Mouse (Mus musculus) gastrocnemius, postnatal 36 days (tissue): ENCODE measurements around the gene Synpo2l. TPM values are rescaled to one million over a fixed set of nuclear protein-coding genes. Genes with fewer than 3 reads are reported as not detected.

Experiments
- DNase-seq, 2 experiments: peaks; one replicate each; pipeline ENCODE4 v3.0.0; 2022
- intact Hi-C: fragments of 180-260 bp; cut with DNase I; formaldehyde crosslinking; loops from one replicate; pipeline ENCODE4 v1.15.1; 2025
- total RNA-seq, 2 experiments: library from RNA; stranded (reverse); gene quantifications; 2 replicates each; pipeline ENCODE4 v1.2.3; 2021

Synpo2l gene
- total RNA-seq, 2 experiments from 2014 or later: 158 to 184 TPM

DNA sequence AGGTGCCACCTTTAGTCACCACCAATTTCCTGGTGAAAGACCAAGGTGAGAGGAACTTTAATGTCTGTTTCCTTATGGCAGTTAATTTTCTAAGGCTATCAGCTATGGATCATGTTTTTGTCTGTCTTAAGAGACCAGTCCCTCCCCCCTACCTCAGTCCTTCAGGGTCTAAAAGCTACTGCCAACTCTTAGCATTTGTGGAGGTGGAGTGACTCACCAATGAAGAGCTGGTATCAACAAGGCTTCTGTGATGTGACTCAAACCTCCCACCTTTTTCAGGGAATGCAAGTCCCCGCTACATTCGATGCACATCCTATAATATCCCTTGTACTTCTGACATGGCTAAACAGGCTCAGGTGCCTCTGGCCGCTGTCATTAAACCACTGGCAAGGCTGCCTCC lies 18.4 kb upstream of the Synpo2l start:
- intact Hi-C loops: no loop called here

GRCm38 (mm10) chr14:20682498-20682897 lies 14.3 kb upstream of the Synpo2l start:
- intact Hi-C loops: no loop called here
- no peak for DNase-seq

More for the DNA sequence above, 18.4 kb upstream of the Synpo2l start:
- DNase-seq: no peak

DNA sequence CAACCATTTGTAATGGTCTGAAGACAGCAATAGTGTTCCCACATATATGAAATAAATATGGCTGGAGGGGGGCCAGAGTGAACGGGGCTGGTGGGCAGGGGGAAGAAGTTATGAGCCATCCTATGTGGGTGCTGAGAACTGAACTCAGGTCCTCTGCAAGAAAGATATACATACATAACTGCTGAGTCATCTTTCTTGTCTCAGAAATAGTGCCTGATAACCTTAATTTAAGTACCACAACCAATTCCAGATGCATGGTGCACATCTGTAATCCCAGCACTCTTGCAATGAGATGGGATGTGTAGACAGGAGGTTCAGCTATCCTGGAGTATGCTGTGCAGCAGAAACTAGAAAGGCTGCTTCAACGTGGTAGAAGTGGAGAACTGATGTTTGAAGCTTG lies 13.6 kb upstream of the Synpo2l start:
- intact Hi-C loops: no loop called here
- no peak for DNase-seq

GRCm38 (mm10) chr14:20677906-20678305 lies 9.8 kb upstream of the Synpo2l start:
- no peak for DNase-seq

GRCm38 (mm10) chr14:20674064-20674833 lies 6.1 kb upstream of the Synpo2l start, which contains the start of gene Sec24c:
Gene Sec24c (plus strand): TSS chr14:20674308.
- intact Hi-C loops: no loop called here
- peak; percentile 94 to 99 for DNase-seq

More at GRCm38 (mm10) chr14:20677906-20678305, 9.8 kb upstream of the Synpo2l start:
- intact Hi-C loops: no loop called here

DNA sequence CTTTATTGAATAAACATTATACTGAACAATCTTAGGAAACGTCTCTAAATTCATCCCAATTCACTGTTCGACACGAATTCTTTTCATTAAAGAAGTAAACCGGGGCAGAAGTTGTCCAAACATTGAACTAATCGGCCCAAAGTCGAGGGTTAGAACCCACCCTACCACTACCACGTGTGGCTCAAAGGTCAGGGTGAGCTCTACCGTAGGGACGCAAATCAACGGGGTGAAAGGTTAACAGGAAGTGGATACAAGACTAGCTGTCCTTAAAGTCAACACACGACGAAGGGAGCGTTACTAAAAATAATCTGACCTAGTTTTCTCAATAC lies 5.5 kb upstream of the Synpo2l start:
- intact Hi-C loops: no loop called here

GRCm38 (mm10) chr14:20672990-20673389 lies 4.8 kb upstream of the Synpo2l start:
- intact Hi-C loops: no loop called here

More for the DNA sequence above, 5.5 kb upstream of the Synpo2l start:
- no peak for DNase-seq

GRCm38 (mm10) chr14:20667469-20667868 lies 685 bp downstream of the Synpo2l start:
- no peak for DNase-seq
- intact Hi-C loops: no loop called here

More at GRCm38 (mm10) chr14:20672990-20673389, 4.8 kb upstream of the Synpo2l start:
- no peak for DNase-seq

- peak in 1 of 2 experiments; percentile 35 for DNase-seq
- intact Hi-C loops: loop anchor here (5.0 kb wide), 1 partner anchor 1158 kb away; no protein-coding TSS in a partner anchor
These were observed 3.7 kb downstream of the Synpo2l start for GRCm38 (mm10) chr14:20664436-20664835.

DNA sequence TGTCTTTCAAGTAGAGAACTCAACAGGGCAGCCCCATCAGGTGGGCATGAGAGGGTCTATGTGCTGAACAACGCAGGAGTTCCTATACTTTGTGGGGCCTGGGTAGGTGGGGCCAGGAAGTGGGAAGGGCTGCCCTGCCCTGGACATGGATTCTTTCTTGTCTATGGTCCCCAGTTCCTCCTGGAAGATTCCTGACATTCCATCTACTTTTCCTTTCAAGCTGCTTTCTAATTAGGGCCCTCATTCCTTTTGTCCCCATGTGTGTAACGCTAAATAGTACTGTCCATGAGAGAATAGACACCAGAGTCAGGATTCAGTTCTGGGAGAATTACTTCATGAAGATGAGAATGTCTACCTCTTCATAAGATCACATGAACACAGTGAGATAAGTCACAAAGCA lies 4.6 kb downstream of the Synpo2l start:
- intact Hi-C loops: loop anchor here (5.0 kb wide), 1 partner anchor 1159 kb away; no protein-coding TSS in a partner anchor
- no peak for DNase-seq

GRCm38 (mm10) chr14:20662740-20663139 lies 5.4 kb downstream of the Synpo2l start:
- intact Hi-C loops: loop anchor here (5.0 kb wide), 1 partner anchor 1160 kb away; no protein-coding TSS in a partner anchor
- no peak for DNase-seq

- intact Hi-C loops: loop anchor here (5.0 kb wide), 1 partner anchor 1161 kb away; no protein-coding TSS in a partner anchor
- no peak for DNase-seq
These were observed 6.4 kb downstream of the Synpo2l start for GRCm38 (mm10) chr14:20661661-20662331.

DNA sequence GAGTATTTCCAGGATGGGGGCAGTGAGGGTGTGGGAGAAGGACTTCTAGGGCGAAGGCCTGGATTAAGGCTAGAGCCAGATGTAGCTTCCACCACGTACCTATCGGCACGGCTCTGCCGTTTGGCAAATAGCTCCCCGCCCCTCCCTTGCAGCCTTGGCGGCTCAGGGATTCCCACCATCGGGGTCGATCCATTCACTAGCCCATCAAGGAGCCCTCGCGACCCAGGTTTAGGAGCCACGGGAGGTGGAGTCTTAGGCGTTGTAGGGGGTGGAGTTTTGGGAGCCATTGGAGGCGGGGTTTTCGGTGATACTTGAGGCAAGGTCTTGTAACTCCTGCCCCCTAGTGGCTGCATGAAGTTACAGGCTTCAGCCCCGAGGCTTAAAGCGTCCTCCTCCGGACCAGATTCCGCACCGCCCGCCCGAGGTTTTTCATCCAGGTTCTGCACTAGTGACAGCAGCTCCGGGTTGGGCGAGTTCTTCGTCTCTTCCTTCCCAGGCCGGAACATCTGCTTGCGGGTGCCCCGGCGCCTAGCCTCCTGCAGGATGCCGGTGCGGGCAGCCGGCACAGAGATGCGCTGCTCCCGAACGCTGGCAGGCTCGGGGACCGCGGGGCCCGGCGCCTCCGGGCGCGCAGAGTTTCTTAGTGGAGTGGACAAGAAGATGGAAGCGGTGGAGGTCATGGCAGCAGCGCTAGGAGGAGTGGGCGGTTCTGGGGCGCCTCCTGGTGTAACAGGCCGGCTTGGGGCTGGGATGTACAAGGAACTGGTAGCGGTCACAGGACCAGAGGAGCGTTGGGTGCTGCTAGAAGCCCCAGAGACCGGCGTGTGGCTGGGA lies 7.1 kb downstream of the Synpo2l start:
- DNase-seq: peak; percentile 85 to 94
- intact Hi-C loops: loop anchor here (5.0 kb wide), 1 partner anchor 1161 kb away; no protein-coding TSS in a partner anchor

GRCm38 (mm10) chr14:20659687-20660086 lies 8.5 kb downstream of the Synpo2l start:
- DNase-seq: no peak
- intact Hi-C loops: loop anchor here (2.0 to 5.0 kb wide), 2 partner anchors 83 to 1163 kb away; no protein-coding TSS in a partner anchor

DNA sequence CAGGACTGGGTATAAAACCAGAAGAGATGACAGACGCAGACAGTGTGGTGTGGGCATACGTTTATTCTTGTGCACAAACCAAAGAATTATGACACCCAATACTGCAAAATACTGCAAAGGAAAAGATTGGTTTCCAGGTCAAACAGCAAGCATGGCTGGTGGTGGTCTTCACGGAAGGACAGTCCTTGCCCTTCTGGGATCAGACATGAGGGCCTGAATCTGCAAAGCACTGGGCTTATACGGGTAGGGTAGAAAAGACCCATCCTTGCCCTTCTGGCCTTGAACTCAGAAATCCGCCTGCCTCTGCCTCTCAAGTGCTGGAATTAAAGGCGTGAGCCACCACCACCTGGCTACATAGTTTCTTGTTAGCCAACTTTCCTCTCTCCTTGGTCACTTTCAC lies 9.3 kb downstream of the Synpo2l start:
- DNase-seq: no peak
- intact Hi-C loops: loop anchor here (2.0 kb wide), 1 partner anchor 82 kb away; no protein-coding TSS in a partner anchor

DNA sequence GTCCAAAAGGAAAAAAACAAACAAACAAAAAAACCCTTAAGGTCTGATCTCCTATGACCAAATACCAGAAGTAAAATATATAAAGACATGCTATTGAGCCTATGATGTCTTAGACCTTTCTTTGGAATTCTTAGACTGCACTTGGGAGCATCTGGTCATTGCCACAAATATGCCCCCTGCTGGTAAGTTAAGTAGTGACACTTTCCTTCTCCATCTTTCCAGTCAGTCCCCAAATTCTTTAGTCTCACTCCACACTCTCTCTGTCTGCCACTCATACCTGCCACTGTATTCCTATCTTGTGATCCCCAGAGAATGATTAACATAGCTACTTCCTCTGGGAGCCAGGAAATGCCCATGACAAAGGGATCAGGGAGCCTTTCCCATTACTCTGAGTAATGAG lies 9.8 kb downstream of the Synpo2l start:
- DNase-seq: no peak
- intact Hi-C loops: loop anchor here (2.0 kb wide), 1 partner anchor 82 kb away; no protein-coding TSS in a partner anchor

DNA sequence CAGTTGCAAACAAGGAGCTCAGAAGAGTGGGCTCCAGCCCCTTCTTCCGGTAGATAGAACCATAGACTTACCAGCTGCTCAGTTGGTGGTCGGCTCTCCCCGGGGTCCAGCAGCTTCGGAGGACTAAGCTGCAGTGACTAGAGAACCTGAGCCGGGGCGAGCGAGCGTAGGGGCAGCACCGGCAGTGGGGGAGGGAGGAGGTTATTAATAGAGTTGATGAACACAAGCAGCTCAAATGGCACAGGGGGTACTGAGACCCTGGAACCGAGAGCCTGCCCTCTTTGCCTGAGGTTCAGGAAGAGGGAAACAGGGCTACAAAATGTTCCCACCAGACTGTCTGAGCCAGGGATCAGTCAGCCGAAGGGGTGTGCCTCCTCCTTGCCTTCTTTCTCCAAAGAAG lies 11.8 kb downstream of the Synpo2l start, which contains the start of gene Myoz1:
Gene Myoz1, minus strand, starts transcription at position 180 of the 400 bp plus-strand sequence.
- DNase-seq: peak in 1 of 2 experiments; percentile 50
- intact Hi-C loops: no loop called here

GRCm38 (mm10) chr14:20655731-20656130 lies 12.4 kb downstream of the Synpo2l start:
- peak in 1 of 2 experiments; percentile 65 for DNase-seq
- intact Hi-C loops: no loop called here

- intact Hi-C loops: no loop called here
- DNase-seq: no peak
These were observed 13.3 kb downstream of the Synpo2l start for GRCm38 (mm10) chr14:20654690-20655421.
